Mouse (Mus musculus) midbrain, embryonic 11.5 days (tissue): Measurements from ENCODE around the gene Fam72a. TPM values are rescaled to one million over a fixed set of nuclear protein-coding genes. Genes with fewer than 3 reads are reported as not detected.

Experiments
- ATAC-seq: fragments of 200-750 bp; cut with Nextera tagmentation; 2 replicates; pipeline ENCODE4 v1.8.0; 2017; ENCODE audit warnings: moderate TSS enrichment, moderate library complexity; ENCODE audit not compliant: low FRiP score
- DNase-seq: peaks from one replicate; pipeline ENCODE4 v3.0.0; 2015; ENCODE audit warnings: low spot score; ENCODE audit errors: missing footprints
- H3K27ac ChIP-seq: fragments of 300-500 bp; sonication (generic); 2 replicates; pipeline ENCODE4 v1.5.1; 2014; ENCODE audit warnings: low read depth, low read length
- H3K27me3 ChIP-seq: fragments of 300-500 bp; sonication (generic); 2 replicates; pipeline ENCODE4 v1.6.1; 2014; ENCODE audit warnings: mild to moderate bottlenecking, low read length, moderate library complexity, mixed read lengths; ENCODE audit not compliant: control insufficient read depth, insufficient read depth
- H3K36me3 ChIP-seq: fragments of 300-500 bp; sonication (generic); 2 replicates; pipeline ENCODE4 v1.6.1; 2014; ENCODE audit warnings: mild to moderate bottlenecking, low read length, moderate library complexity, mixed read lengths; ENCODE audit not compliant: control insufficient read depth, insufficient read depth
- H3K4me1 ChIP-seq: fragments of 300-500 bp; sonication (generic); 2 replicates; pipeline ENCODE4 v1.6.1; 2014; ENCODE audit warnings: low read length; ENCODE audit not compliant: control insufficient read depth, insufficient read depth
- H3K4me2 ChIP-seq: fragments of 300-500 bp; sonication (generic); 2 replicates; pipeline ENCODE4 v1.6.1; 2014; ENCODE audit warnings: mild to moderate bottlenecking, moderate library complexity
- H3K4me3 ChIP-seq: fragments of 300-500 bp; sonication (generic); 2 replicates; pipeline ENCODE4 v1.5.1; 2014; ENCODE audit warnings: low read depth, low read length
- H3K9ac ChIP-seq: fragments of 300-500 bp; sonication (generic); 2 replicates; pipeline ENCODE4 v1.6.1; 2014; ENCODE audit warnings: low read length
- H3K9me3 ChIP-seq: fragments of 300-500 bp; sonication (generic); 2 replicates; pipeline ENCODE4 v1.6.1; 2016; ENCODE audit warnings: low read length; ENCODE audit not compliant: control insufficient read depth
- WGBS: fragments of 180-500 bp; shearing (Covaris S2); extraction: QIAGEN DNeasy Blood & Tissue Kit; methylation state at CpG from one replicate; pipeline ENCODE4 v1.1.7; 2014; 5-methylcytosine and 5-hydroxymethylcytosine counted together
- polyA plus RNA-seq: library from polyadenylated mRNA; unstranded; fragments of >200 nt; fragmentation: Nextera tagmentation; extraction: Ambion mirVana; gene quantifications from 2 replicates; pipeline ENCODE4 v1.2.1, GENCODE M21; 2014

Gene Fam72a
- polyA plus RNA-seq, 1 experiment from 2014 or later: 4.5 TPM

- ATAC-seq: no peak
- Histone ChIP-seq H3K4me2 (no peak overlapping the region), H3K27ac (no peak overlapping the region), H3K27me3 (no peaks in the 10 kb centered on the region), H3K9ac (no peak overlapping the region), H3K36me3 (no peaks in the 10 kb centered on the region), H3K4me3 (no peak overlapping the region), H3K9me3 (no peaks in the 10 kb centered on the region), H3K4me1 (no peaks in the 10 kb centered on the region; the same call in 1 of the 2 replicates)
- no peak for DNase-seq
- 90% methylated on average over 5 of the region's 5 CpGs for WGBS
Measured at GRCm38 (mm10) chr1:131541903-131542302, 14.2 kb downstream of the Fam72a start.

GRCm38 (mm10) chr1:131543886-131544565, 16.3 kb downstream of the Fam72a start:
- 90% methylated on average over 7 of the region's 7 CpGs for whole genome bisulfite sequencing
- no peak overlapping the region for H3K4me2 ChIP-seq
- peaks cover 3% of the 10 kb centered on the region; the same call in 1 of the 2 replicates for H3K4me1 ChIP-seq
- H3K4me3 ChIP-seq: no peak overlapping the region
- no peaks in the 10 kb centered on the region for H3K36me3 ChIP-seq
- H3K27me3 ChIP-seq: no peaks in the 10 kb centered on the region
- no peak overlapping the region for H3K27ac ChIP-seq
- DNase-seq (no peak), ATAC-seq (no peak)
- no peak overlapping the region for H3K9ac ChIP-seq
- H3K9me3 ChIP-seq: no peaks in the 10 kb centered on the region

- no peak overlapping the region for H3K9ac ChIP-seq
- H3K27me3 ChIP-seq: no peaks in the 10 kb centered on the region
- no peak for DNase-seq
- ATAC-seq: no peak
- H3K36me3 ChIP-seq: no peaks in the 10 kb centered on the region
- no peak overlapping the region for H3K4me2 ChIP-seq
- no peak overlapping the region for H3K27ac ChIP-seq
- no peaks in the 10 kb centered on the region for H3K9me3 ChIP-seq
- H3K4me3 ChIP-seq: no peak overlapping the region
- 80% methylated on average over 13 of the region's 13 CpGs for WGBS
- 0 out of 2 replicates have a peak, but pooled peaks cover 3% of the 10 kb centered on the region for H3K4me1 ChIP-seq
Measured at GRCm38 (mm10) chr1:131546798-131547690, 19.3 kb downstream of the Fam72a start.

GRCm38 (mm10) chr1:131548494-131549365, 21.0 kb downstream of the Fam72a start:
- Histone ChIP-seq H3K4me2 (no peak overlapping the region), H3K4me1 (0 out of 2 replicates have a peak, but pooled peaks cover 3% of the 10 kb centered on the region), H3K27me3 (no peaks in the 10 kb centered on the region), H3K27ac (no peak overlapping the region), H3K36me3 (no peaks in the 10 kb centered on the region), H3K9me3 (no peaks in the 10 kb centered on the region), H3K9ac (no peak overlapping the region), H3K4me3 (no peak overlapping the region)
- 36% methylated on average over 8 of the region's 8 CpGs for WGBS
- ATAC-seq: no peak
- peak; percentile 86 for DNase-seq

- no peak for ATAC-seq
- H3K27ac ChIP-seq: no peak overlapping the region
- H3K9ac ChIP-seq: no peak overlapping the region
- H3K27me3 ChIP-seq: no peaks in the 10 kb centered on the region
- no peak for DNase-seq
- H3K4me3 ChIP-seq: no peak overlapping the region
- 0 out of 2 replicates have a peak, but pooled peaks cover 7% of the 10 kb centered on the region for H3K4me1 ChIP-seq
- no peaks in the 10 kb centered on the region for H3K9me3 ChIP-seq
- no peak overlapping the region for H3K4me2 ChIP-seq
- 91% methylated on average over 2 of the region's 2 CpGs for WGBS
- no peaks in the 10 kb centered on the region for H3K36me3 ChIP-seq
Measured at GRCm38 (mm10) chr1:131551956-131552355, 24.3 kb downstream of the Fam72a start.

GRCm38 (mm10) chr1:131553428-131553827, 25.7 kb downstream of the Fam72a start:
- no peak for ATAC-seq
- Histone ChIP-seq H3K4me1 (0 out of 2 replicates have a peak, but pooled peaks cover 7% of the 10 kb centered on the region), H3K36me3 (no peaks in the 10 kb centered on the region), H3K27me3 (no peaks in the 10 kb centered on the region), H3K27ac (no peak overlapping the region), H3K9me3 (no peaks in the 10 kb centered on the region), H3K4me3 (no peak overlapping the region), H3K4me2 (no peak overlapping the region), H3K9ac (no peak overlapping the region)
- DNase-seq: no peak

- Histone ChIP-seq H3K27me3 (no peaks in the 10 kb centered on the region), H3K36me3 (no peaks in the 10 kb centered on the region), H3K9ac (peak overlapping the region; percentile 52), H3K4me1 (0 out of 2 replicates have a peak, but pooled peaks cover 3% of the 10 kb centered on the region), H3K4me2 (peak overlapping the region; percentile 15), H3K27ac (no peak overlapping the region), H3K9me3 (no peaks in the 10 kb centered on the region), H3K4me3 (no peak overlapping the region)
- DNase-seq: peak; percentile 93
- 21% methylated on average over 13 of the region's 13 CpGs for WGBS
- ATAC-seq: peak; percentile 95
Measured at GRCm38 (mm10) chr1:131555042-131555812, 27.5 kb downstream of the Fam72a start.

- Histone ChIP-seq H3K4me3 (no peak overlapping the region), H3K9me3 (no peaks in the 10 kb centered on the region), H3K27ac (no peak overlapping the region), H3K36me3 (no peaks in the 10 kb centered on the region), H3K9ac (no peak overlapping the region), H3K4me1 (no peaks in the 10 kb centered on the region), H3K4me2 (no peak overlapping the region), H3K27me3 (no peaks in the 10 kb centered on the region)
- no peak for DNase-seq
- no peak for ATAC-seq
Measured at GRCm38 (mm10) chr1:131560500-131560899, 32.8 kb downstream of the Fam72a start.
